Mouse (Mus musculus) urinary bladder, adult 18-20 months (tissue): Measurements from ENCODE around the gene Ppp1r14d.

Experiments used
- DNase-seq, 2 experiments: peaks; one replicate each; pipeline ENCODE4 v3.0.0; 2022; ENCODE audit warnings: low spot score in 2 of 2, mixed read lengths in 2 of 2

Ppp1r14d gene

DNA sequence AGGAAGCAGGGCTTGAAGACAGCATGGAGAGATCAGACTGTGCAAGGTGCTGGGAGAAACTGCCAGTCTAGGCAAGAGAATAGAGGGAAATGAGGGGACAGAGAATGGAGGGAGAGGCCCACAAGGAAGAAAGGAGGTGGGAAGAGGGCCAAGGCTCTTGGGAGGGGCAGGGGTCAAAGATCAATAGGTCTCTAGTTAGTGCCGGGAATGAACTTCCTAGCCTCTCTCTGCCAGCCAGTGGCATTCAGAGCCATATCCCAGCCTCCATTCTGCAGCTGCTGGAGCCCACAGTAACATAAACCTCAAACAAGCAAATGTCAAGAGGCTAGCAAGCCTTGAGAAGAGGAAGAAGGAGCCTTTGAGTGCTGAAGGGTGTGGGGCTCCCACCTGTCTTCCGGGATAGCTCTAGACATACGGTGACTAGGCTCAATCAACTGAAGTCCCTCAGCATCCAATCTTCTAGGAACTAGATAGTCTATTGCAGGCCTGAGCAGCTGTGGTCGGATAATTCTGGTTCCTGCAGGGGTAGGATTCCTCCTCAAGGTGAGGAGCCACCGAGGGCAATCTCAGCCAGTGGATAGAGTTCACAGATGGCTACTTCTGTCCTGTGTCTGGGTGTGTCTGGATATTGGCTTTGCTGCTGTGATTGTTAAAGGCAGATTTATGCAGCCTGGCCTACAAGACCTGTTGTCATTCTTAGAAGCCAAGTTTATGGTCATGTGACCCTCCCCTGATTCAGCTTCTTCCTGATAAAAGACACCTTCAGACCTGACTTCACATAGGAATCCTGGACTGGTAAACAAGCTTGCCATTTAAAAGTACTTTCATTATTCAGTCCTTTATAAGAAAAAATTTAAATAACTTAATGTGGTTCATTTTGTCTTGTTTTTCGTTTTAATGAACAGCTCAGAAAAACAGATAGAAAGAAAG, at the start of gene Ppp1r14d:
Ppp1r14d (minus strand) TSS at position 132 of the 930 bp plus-strand sequence.
- no peak for DNase-seq

DNA sequence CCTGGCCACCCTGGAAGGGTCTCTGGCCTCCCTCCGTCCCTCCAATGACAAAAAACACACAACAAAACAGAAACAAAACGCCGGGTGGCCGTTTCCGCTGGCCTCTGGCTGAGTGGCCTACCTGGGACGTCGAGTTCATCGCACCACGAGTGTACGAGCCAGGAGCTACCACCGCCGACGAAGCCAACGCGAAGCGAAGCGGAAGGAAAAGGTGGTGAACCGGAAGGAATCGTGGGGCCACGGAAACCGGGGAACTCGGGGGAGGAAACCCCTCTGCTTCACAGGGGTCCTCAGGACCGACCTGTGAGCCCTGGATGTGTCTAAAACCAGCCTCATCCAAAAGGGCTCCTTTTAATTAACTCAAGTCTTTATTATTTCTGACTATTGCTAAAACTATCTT, 48.1 kb upstream of the Ppp1r14d start:
- DNase-seq, result no peak

DNA sequence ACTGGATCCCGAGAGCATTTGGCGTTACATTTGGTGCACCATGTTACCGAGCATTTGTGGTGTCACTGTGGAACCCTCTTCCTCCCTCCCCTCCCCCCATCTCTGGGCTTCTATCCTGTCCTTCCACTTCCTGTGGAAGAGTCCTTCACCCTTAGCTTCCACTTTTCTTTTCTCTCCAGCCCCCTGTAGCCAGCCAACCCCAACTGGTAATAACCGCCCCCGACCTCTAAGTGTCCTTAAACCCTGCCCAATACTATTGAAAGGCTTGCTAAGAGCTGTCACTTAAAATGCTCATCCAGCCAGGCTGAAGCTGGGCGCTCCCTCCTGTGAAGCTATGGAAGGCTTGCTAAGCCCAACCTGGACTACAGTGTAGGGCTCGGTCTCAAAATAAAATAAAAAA, 47.2 kb upstream of the Ppp1r14d start:
- no peak for DNase-seq

DNA sequence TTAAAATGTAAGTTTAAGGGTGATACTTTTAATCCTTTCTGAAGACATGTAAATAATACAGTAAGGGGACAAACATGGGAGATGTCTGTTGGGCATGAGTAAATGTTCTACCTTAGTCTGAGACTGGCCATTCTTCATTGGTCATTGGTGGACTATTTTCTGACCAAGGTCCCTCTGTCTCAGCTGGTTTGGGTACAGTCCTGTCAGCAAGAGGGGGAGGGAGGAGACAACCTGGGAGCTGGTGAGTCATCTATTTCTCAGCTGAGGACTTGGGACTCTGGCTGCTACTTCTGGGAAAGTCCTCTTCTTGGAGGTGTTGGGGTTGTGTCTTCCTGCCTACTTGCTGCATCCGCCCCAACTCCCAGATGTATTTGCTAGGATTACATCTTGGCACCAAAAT, 44.4 kb upstream of the Ppp1r14d start:
- no peak for DNase-seq

DNA sequence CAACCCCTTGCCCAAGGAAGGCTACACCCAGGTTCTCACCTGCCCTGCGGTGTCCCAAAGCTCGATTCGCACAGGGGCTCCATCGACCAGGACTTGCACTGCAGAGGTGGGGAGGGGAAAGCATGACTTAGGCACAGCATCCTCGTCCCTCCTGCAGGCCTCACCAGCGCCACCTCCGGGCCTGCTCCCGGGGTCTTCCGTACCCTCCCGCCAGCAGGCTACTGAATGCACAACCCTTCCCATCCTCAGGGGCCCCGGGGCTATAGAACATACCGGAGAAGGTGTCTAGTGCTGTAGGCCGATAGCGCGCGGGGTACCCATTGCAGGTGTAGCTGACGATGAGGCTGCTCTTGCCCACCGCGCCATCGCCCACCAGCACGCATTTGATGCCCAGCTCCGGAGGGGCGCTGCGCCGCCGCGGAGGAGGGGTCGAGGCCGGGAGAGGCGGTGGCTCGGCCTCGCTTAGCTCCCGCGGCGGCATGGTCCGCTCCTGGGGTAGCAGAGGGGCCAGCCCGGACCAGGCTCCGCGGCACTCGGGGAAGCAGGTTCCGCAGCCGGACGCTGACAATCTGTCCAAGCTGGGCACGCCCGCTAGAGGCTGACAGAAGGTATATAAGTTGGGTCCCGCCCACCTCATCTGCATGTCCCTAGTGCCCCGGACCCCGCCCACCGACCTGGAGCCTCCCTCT, 41.1 kb upstream of the Ppp1r14d start, which contains the start of gene Rhov:
Rhov (minus strand) TSS at position 630 of the 689 bp plus-strand sequence.
- peak; percentile 74 to 78 for DNase-seq

DNA sequence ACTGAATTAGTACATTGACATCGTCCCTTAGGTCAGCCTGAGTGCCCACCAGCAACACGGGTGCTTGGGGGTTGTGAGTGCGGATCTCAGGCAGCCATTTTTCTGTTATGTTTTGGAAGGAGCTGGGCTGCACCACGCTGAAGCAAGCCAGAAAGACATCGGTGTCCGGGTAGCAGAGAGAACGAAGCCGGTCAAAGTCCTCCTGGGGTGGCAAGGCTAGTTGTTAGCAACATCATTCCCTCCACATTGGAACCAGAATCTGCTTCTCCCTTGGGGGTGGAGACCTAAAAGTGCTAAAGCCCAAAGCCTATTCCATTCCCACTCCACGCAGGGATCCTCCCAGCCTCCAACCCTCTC, 40.6 kb upstream of the Ppp1r14d start:
- DNase-seq, result no peak

DNA sequence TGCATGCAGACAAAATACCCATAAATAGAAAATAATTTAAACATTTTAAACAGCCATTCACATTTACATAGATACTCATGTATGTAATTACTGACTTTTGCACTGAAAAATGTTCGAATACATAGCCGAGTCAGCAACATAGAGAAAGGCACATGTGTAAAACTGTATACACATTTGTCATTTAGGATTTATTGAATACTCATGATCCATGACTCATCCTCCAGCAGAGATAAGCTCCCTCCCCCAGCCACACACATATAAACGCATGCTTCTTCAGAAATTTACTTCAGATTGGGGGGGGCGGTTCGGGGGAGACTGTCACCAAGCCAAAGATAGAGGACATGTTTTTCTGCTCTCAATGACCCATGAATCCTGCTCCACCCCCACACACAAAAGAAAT, 34.1 kb upstream of the Ppp1r14d start:
- DNase-seq, result no peak

DNA sequence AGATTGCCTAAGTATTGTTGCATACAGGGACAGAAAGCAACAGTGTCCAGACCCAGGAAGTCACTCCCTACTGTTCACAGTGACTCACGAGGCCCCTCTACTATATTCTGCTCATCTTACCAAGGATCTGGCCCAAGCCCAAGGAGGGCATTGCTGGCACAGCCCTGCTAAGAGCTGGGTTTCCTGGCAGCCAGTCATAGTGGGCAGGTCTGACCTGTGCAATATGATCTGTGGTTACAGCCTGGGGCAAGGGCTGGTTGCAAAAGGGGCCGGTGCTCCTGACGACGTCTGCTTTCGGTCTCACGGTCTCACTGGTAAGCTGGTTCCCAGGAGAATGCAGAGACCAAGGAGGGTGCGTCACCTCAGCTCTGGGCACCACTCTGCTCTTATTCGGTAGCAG, 33.3 kb upstream of the Ppp1r14d start:
- DNase-seq, result peak; percentile 58 to 78

DNA sequence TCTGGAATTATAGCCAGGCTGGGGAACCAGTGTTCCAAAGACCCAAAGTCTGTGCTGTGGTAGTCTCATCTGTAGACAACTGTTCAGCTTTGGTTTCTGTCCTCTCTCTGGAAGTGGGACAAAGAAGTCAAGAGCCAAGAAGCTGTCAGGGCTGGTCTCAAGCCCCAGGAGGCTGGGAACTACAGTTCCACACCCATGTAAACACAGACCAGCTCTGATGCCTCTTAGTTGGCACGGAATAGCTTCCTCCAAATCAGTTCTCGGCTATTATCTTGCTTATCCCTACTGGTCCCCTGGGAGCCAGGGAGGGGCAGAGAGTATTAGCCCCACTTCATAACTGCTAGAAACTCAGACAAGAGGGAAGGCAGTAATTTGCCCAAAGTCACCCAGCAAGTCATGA, 31.6 kb upstream of the Ppp1r14d start:
- no peak for DNase-seq

DNA sequence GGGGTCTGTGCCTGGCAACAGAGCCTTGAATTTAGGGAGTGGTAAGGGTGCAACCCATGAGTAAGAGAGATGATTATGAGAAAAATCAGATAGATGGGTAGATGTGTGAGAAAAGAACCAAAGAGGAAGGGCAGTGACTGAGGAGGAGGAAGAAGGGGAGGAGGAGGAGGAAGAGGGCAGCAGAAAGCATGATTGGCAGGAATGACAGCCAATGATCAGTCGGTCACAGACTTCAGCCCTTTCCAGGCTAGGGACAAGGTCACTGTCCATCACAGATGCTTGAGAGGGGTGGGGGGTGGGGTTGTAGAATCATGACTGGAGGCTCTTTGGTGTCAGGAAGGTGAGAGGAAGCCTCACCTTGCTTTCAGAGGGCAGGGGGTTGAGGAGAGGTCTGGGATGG, 30.8 kb upstream of the Ppp1r14d start:
- DNase-seq, result no peak

DNA sequence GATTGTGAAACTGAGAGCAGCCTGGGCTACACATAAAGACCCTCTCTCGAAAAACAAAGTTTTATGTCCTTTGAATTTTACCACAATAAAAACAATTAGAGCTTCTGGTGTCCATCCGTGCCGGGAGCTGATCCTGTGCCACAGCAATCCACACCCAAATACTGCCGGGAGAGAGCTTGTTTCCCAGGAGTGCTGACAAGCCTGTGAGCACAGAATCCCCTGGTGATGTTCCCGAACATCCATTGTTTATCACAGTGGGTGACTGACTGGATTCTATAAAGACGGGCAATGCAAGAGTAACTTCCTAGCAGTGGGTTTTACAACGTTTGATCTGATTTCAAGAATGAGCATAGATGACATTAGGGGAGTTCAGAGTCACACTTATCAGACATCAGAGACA, 25.3 kb upstream of the Ppp1r14d start:
- DNase-seq, result no peak

DNA sequence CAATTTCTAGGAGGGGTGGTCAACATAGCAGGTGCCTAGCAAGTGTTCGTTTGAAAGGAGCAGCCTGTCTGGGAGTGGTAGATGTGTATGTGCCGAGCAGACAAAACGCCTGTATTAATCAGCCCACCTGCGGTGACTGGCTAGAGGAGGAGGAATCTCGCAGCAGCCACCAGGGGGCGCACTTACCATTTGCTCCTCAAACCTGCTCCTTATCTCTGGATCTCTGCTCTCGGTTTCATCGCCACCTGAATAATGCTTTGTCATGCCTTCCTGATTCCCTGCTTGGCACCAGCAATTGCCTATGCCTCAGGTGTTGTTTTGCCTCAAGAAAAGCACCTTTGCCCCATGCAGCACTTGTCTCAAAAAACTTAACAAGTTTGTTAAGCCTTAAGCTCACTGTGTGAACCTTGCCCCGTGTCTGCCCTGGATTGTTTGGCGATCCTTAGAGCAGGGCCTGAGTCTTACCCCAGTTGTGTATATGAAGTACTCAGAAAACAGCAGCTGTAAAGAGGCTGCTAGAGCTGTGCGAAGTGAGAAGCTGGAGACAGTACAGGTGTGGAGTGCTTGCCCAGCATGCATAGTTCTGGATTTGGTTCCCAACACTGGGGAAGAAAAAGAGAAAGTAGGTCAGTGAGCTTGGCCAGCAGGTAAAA, 21.2 kb upstream of the Ppp1r14d start:
- DNase-seq, result peak; percentile 80 to 85

DNA sequence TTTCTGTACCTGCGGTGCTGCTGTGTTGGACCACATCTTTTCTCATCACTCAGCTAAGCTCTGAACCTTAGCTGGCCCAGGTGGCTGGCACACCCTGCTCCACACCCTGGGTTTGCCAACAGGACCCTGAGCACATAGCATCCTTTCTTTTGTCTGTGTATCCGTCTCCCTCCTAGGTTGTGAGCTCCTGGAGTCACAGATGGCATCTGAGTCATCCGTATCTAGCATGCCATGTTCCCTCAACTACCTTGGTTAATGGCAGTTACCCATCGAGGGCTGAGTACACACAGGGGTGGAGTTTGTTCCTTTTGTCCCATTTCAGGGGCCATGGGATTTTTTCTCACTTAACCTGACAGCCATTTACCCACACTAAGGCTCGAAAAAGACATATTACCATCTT, 20.7 kb upstream of the Ppp1r14d start:
- no peak for DNase-seq

DNA sequence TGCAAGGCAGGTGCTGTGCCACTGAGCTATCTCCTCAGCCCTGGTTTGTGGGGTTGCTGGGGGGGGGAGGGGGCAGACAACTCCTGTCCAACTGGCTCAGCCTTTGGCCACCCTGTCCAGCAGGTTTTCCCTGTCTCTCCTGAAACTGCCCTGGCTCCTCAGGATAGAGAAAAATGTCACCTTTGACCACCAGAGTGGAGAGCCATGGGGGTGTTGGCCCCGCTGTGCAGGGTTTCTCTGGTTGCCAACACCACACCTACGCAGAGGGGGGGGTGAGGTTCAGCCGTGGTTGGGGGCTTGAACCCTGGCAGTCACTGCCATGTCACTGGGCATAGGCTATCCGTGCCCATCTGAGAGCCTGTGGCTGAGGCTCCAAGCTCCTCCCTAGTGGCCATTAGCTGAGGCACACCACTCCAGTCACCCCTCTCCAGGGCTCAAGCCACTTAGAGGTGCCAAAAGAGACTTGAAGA, 19.9 kb upstream of the Ppp1r14d start:
- DNase-seq, result peak in 1 of 2 experiments; percentile 53

DNA sequence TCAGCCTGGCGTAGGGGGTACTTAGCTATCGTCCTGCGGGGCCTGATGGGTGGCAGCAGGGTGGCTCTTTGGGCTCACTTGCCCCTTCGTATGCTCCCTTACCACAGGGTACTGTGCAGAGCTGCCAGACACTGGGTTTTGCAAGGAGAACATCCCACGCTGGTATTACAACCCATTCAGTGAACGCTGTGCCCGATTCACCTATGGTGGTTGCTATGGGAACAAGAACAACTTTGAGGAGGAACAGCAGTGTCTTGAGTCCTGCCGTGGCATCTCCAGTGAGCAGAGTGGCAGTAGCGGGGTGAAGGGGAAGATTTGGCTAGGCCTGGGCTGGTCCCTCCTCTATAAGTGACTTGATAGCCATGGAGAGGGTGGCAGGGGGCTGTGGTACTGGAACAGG, 18.2 kb upstream of the Ppp1r14d start:
- no peak for DNase-seq

DNA sequence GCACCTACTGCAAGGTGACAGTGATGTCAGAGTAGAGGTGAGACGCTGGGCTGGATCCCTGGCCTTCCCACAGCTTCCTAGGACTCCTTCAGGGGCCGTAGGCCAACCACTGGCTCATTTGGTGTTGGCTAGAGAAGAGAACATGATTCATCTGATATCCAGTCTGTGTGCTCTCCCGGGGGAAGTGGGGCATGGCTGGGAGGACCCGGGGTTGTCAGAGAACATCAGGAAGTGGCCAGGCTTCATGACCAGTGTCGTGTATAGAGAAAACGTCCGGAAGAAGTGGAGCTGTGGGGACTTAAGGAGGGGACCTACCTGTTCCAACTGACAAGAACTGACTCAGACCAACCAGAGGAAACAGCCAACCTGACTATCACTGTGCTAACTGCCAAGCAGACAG, 15.5 kb upstream of the Ppp1r14d start:
- DNase-seq, result no peak

DNA sequence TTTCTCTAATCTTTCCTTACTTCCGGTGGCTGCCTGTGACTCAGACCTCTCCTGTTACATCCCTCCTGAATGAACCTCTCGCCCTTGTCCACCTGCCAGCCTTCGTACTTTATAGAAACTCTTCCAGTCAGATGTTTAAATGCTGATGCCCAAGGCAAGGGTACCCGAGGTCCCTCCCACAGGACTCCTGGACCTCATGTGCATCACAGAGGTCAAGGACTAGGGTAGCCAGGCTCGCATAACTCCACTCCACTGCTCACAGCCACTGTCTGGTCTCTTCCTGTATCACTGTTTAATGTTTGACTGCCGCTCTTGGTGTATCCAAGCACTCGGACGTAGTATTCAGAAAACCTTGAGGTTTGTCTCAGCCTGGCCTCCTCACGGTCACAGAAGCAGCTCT, 12.8 kb upstream of the Ppp1r14d start:
- no peak for DNase-seq

DNA sequence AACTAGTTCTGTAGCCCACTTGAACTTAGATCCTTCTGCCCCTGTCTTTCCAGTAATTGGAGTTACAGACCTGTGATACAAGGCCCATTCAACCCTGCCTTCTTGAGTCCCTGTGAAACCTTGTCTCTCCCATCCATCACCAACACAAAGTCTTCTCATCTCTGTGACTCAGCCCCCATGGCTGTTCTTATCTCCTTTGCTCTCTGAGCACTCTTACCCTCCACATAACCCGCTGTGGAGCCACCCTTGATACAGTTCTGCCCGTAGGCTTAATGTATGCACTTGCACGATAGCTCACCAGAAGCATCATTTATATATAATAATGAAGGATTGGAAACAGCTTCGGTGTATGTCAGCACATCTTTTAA, 11.1 kb upstream of the Ppp1r14d start:
- DNase-seq, result no peak

DNA sequence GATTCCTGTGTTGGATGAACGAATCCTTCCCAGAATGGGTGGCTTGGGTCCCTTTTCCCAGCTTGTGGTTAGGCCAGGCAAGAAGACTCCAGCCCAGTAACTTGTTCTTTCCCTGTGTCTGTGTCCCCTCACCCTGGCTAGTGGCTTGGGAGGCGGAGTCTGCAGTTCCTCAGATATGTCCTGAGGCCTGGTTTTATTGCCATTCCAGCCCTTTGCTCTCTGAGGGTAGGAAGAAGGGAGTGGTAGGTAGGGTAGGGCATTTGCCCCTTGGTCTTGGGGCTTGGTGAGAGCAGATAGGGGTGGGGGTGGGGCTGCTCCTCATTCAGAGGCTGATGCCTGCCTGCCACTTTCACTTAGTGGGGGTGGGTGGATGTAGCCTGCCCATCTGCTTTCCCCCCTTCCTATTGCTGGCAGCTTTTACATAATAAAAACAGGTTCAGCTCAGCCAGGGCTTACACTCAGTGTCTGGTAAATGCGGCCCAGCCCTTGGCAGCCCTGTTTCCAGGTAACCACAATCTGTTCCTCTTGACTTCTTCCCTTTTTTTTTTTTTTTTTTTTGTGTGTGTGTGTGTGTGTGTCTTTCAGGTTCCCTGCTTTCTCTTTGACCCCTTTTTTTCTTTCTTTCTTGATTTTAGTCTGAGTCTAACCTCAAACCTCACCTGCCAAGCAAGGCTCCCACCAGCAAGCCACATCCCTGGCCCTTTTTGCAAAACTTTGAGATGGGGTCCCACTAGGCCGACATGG, 10.5 kb upstream of the Ppp1r14d start:
- DNase-seq, result peak in 1 of 2 experiments; percentile 29

DNA sequence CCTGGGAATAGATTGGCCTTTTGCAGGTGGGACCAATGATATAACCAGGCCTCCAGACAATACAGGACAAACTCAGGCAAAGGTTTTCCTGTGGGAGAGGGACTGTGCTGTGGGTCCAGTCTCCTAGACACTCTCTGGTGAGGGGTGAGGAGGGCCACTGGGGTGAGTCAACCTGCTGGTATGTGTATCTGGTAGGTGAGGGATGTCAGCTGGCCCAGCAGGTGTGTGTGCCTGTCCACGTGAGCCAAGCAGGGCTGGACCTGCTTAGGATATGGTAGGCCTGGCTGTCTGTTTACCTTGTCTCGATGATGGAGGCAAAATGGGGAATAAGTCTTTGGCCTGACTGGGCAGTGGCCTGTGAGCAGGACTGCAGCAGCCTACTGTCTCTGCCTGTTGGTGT, 9.0 kb upstream of the Ppp1r14d start:
- DNase-seq, result peak; percentile 60 to 80

DNA sequence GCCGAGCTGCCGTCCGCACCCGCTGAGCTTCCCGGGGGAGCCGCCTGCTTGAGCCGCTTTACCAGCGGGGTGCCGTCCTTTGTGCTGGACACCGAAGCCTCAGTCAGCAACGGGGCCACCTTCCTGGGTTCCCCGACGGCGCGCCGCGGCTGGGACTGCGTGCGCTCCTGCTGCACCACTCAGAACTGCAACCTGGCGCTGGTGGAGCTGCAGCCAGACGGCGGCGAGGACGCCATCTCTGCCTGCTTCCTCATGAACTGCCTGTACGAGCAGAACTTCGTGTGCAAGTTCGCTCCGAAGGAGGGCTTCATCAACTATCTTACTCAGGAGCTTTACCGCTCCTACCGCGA, 8.1 kb upstream of the Ppp1r14d start:
- no peak for DNase-seq
